Mouse (Mus musculus) kidney, adult 2 months (tissue): ENCODE measurements around the gene Ap1m2. TPM values are rescaled to one million over a fixed set of nuclear protein-coding genes. Genes with fewer than 3 reads are reported as not detected.

ENCODE experiments used
- DNase-seq: peaks from one replicate; pipeline ENCODE4 v3.0.0; 2021
- H3K27ac ChIP-seq: fragments of 200-500 bp; 2 replicates; pipeline ENCODE4 v1.5.1; 2012; ENCODE audit warnings: low read depth, low read length, control low read depth, inconsistent platforms; ENCODE audit not compliant: insufficient read depth
- H3K27me3 ChIP-seq: fragments of 200-500 bp; replicated peaks from 2 replicates; pipeline ENCODE4 v1.6.1; 2012; ENCODE audit warnings: mild to moderate bottlenecking, moderate library complexity, low read length, inconsistent platforms; ENCODE audit not compliant: control insufficient read depth, insufficient read depth
- H3K36me3 ChIP-seq: fragments of 200-500 bp; 2 replicates; pipeline ENCODE4 v1.6.1; 2012; ENCODE audit warnings: mild to moderate bottlenecking, moderate library complexity, low read length, inconsistent platforms; ENCODE audit not compliant: control insufficient read depth, insufficient read depth
- H3K4me1 ChIP-seq: fragments of 200-500 bp; 2 replicates; pipeline ENCODE4 v1.6.1; 2011; ENCODE audit warnings: low read length; ENCODE audit not compliant: control insufficient read depth, insufficient read depth
- H3K4me3 ChIP-seq: fragments of 200-500 bp; 2 replicates; pipeline ENCODE4 v1.5.1; 2011; ENCODE audit warnings: mild to moderate bottlenecking, low read depth, low read length, control low read depth; ENCODE audit not compliant: insufficient read depth
- CTCF ChIP-seq: fragments of 200-500 bp; conservative IDR thresholded peaks from 2 replicates; pipeline ENCODE4 v1.5.1; 2011; ENCODE audit warnings: low read depth, mild to moderate bottlenecking, control low read depth, low read length, moderate library complexity, mixed read lengths; ENCODE audit not compliant: insufficient read depth, insufficient read length
- POLR2A ChIP-seq: fragments of 200-500 bp; IDR thresholded peaks from one replicate; pipeline ENCODE4 v1.6.1; 2011; ENCODE audit warnings: low read depth, low read length, control low read depth
- WGBS: fragments of 180-500 bp; shearing (Covaris S2); methylation state at CpG from one replicate; pipeline ENCODE4 v1.1.7; 2018; 5-methylcytosine and 5-hydroxymethylcytosine counted together
- polyA plus RNA-seq: library from polyadenylated mRNA; depleted of rRNA; stranded (reverse); fragments of >200 nt; gene quantifications from 2 replicates; pipeline ENCODE4 v1.2.3, GENCODE M21; 2012; rRNA removed

Ap1m2 gene
- polyA plus RNA-seq, 1 experiment = 30.6 TPM

DNA sequence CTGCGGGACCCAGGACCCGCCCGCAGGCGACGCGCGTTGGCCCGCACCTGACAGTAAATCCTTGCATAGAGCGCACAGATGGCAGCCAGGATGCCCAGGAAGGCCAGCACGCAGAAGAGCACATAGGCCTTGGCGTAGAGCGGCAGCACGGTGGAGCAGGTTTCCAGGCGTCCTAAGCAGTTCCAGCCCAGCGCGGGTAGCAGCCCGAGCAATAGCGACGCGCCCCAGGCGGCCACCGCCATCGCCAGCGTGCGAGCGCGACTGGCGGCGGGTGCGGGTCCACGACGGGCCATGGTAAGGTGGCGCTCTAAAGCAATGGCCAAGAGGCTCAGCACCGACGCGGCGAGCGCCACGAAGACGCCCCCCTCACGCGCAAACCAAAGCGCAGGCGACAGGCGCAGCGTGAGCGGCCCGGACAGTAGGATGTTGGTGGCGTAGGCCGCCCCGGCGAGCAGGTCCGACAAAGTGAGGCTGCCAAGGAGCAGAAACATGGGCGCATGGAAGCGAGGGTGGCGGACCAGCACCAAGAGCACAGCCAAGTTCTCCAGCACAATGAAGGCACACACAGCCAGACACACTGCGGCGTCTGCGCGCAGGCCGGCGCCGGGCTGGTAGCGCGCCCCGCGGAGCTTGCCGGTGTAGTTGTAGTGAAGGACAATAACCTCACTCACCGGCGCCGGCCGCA lies 67.6 kb downstream of the Ap1m2 start:
- peak; percentile 27 for DNase-seq
- Histone ChIP-seq H3K4me3 (peak overlapping the region; percentile 39; the same call in 1 of the 2 replicates), H3K27ac (no peak overlapping the region), H3K4me1 (peaks cover under 1% of the 10 kb centered on the region; the same call in 1 of the 2 replicates), H3K27me3 (peaks cover 5% of the 10 kb centered on the region), H3K36me3 (no peaks in the 10 kb centered on the region)
- TF ChIP-seq POLR2A (no peak), CTCF (no peak)
- under 1% methylated on average over 72 of the region's 72 CpGs for WGBS

Other genes starting within 250 kb of the Ap1m2 start
- gene Zglp1, start 245.2 kb downstream of the Ap1m2 start, polyA plus RNA-seq = 0.38 TPM in 1 of 2 replicates, not detected in the other
- 0.20 and 0.27 TPM in 2 replicates for gene Gm49373, start 239.2 kb downstream of the Ap1m2 start, polyA plus RNA-seq
- gene Fdx1l, start 238.7 kb downstream of the Ap1m2 start, polyA plus RNA-seq = 59.8 and 67.0 TPM in 2 replicates
- 1.1 and 2.6 TPM in 2 replicates for gene Gm38431, start 220.3 kb downstream of the Ap1m2 start, polyA plus RNA-seq
- 45.8 and 47.3 TPM in 2 replicates for gene Raver1, start 220.3 kb downstream of the Ap1m2 start, polyA plus RNA-seq
- gene Tyk2, start 181.1 kb downstream of the Ap1m2 start, polyA plus RNA-seq = 17.0 and 19.0 TPM in 2 replicates
- 53.1 and 72.6 TPM in 2 replicates for gene Cdc37, start 162.4 kb downstream of the Ap1m2 start, polyA plus RNA-seq
- gene Pde4a, start 146.6 kb downstream of the Ap1m2 start, polyA plus RNA-seq = 7.8 and 9.0 TPM in 2 replicates
- 42.8 and 52.4 TPM in 2 replicates for gene Keap1, start 73.0 kb downstream of the Ap1m2 start, polyA plus RNA-seq
- gene S1pr5, start 63.9 kb downstream of the Ap1m2 start, polyA plus RNA-seq = 0.38 and 0.39 TPM in 2 replicates
- 67.0 and 71.9 TPM in 2 replicates for gene Atg4d, start 47.0 kb downstream of the Ap1m2 start, polyA plus RNA-seq
- 14.2 and 15.9 TPM in 2 replicates for gene Kri1, start 24.4 kb downstream of the Ap1m2 start, polyA plus RNA-seq
- gene Cdkn2d, start 20.9 kb downstream of the Ap1m2 start, polyA plus RNA-seq = 20.2 and 24.1 TPM in 2 replicates
- gene Slc44a2, start 8.4 kb upstream of the Ap1m2 start, polyA plus RNA-seq = 47.4 and 49.2 TPM in 2 replicates
- gene Ilf3, start 55.5 kb upstream of the Ap1m2 start, polyA plus RNA-seq = 31.9 and 33.0 TPM in 2 replicates
- 23.7 and 25.2 TPM in 2 replicates for gene Qtrt1, start 99.5 kb upstream of the Ap1m2 start, polyA plus RNA-seq
- 101 and 118 TPM in 2 replicates for gene Dnm2, start 112.6 kb upstream of the Ap1m2 start, polyA plus RNA-seq
- 47.7 and 50.5 TPM in 2 replicates for gene Tmed1, start 197.9 kb upstream of the Ap1m2 start, polyA plus RNA-seq
- 1.2 and 2.6 TPM in 2 replicates for gene AB124611, start 213.8 kb upstream of the Ap1m2 start, polyA plus RNA-seq
- gene Carm1, start 234.6 kb upstream of the Ap1m2 start, polyA plus RNA-seq = 47.7 and 54.6 TPM in 2 replicates